Mouse (Mus musculus) Patski (cell line): ENCODE data around the gene Pfkp. TPM values are rescaled to one million over a fixed set of nuclear protein-coding genes. Genes with fewer than 3 reads are reported as not detected.

Source experiments
- ATAC-seq: fragments of 100-300 bp; one replicate; pipeline ENCODE4 v1.8.0; 2021
- CTCF ChIA-PET: fragments of 350-600 bp; sonication (Branson Sonifier 250); formaldehyde crosslinking; loops from one replicate; lab custom pipeline; 2022; ENCODE audit warnings: inconsistent platforms; lab: Charles Lee
- POLR2A ChIA-PET: fragments of 350-600 bp; sonication (Branson Sonifier 250); formaldehyde crosslinking; loops from one replicate; lab custom pipeline; 2022; ENCODE audit warnings: antibody characterized with exemption, inconsistent platforms; lab: Charles Lee
- DNase-seq: peaks from one replicate; pipeline ENCODE4 v3.0.0-alpha.2; 2011; ENCODE audit warnings: low read depth, low spot score
- H3K27me3 ChIP-seq: fragments of 371-371 bp; one replicate; pipeline ENCODE4 v1.5.1; 2021
- CTCF ChIP-seq: fragments of 100-300 bp; IDR thresholded peaks from one replicate; pipeline ENCODE4 v1.5.1; 2021
- in situ Hi-C: fragments of 300-500 bp; cut with MboI; formaldehyde crosslinking; loops from 3 replicates; pipeline ENCODE4 v1.11.1; 2018; ENCODE audit warnings: low pct_unique_long_range_greater_than_20kb, mixed read lengths
- polyA plus RNA-seq: library from polyadenylated mRNA; unstranded; gene quantifications from one replicate; pipeline ENCODE4 v1.2.3, GENCODE M21; 2021

Gene Pfkp
- polyA plus RNA-seq, 1 experiment from 2014 or later: 220 TPM

DNA sequence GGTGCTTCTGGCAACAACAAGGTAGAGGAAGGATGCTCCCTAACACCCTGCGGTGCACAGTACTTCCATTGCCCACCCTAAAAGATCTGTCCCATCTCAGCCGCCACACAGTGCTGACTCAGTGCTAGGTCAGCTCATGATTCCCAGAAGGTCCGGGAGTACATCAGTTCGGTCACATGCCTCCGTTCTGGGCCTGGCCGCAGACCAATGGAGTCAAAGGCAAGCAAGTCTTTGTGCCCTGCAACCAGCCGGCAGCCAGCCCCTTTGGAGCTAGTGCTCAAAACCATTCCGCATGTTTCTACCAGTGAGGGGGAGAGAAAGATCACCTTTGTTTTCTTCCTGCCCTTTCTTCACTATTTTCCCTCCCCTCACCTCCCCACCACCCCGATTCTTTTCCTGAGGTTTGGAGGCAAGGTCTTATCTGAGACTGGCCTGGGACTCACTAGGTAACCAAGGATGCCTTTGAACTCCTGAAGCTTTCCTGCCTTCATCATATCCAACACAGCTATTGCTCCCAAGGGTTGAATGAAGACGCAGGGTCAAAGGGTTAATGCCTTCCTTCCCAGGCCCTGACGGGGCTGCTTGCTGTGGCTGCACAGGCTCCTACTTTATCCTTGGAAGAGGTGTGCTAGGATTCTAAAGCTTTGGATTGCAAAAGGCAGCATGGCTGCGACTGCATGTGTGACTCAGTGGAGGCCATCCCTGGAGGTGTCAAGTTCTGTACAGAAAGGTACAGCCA is 16.6 kb downstream of the Pfkp start:
- TF ChIP-seq CTCF: no peak
- no peak for DNase-seq
- in situ Hi-C loops: loop anchor here (5.0 kb wide), 1 partner anchor 50 kb away; no protein-coding TSS in a partner anchor
- no peak for ATAC-seq
- POLR2A ChIA-PET: no interaction called here
- no peaks in the 10 kb centered on the region for H3K27me3 ChIP-seq
- CTCF ChIA-PET: interaction anchor here (1.0 to 2.1 kb wide), 2 partner anchors 10 to 16 kb away, joined by 4 to 5 read pairs; no protein-coding TSS in a partner anchor

DNA sequence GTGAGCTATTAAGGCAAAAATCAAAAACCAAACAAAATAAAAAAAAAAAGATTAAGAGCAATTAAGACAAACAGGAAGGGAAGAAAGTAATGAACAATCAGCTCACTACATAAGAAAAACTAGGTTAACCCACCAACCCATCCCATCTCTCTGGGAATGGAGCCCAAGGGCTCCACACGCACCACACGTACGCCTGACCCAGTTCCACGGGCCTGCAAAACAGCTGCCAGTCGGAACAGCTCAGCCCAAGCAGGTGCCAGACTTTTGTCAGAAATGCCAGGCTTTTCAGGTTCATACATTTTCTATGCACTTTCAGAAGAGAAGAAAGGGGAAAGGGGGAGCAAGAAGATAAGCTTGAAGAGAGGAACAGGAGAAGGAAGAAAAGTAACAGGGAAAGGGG is 17.9 kb downstream of the Pfkp start:
- POLR2A ChIA-PET: interaction anchor here (1.0 kb wide), 1 partner anchor 17 kb away, joined by 3 read pairs; no protein-coding TSS in a partner anchor
- in situ Hi-C loops: loop anchor here (5.0 kb wide), 1 partner anchor 48 kb away; no protein-coding TSS in a partner anchor
- no peak for DNase-seq
- TF ChIP-seq CTCF: no peak
- CTCF ChIA-PET: no interaction called here
- H3K27me3 ChIP-seq: no peaks in the 10 kb centered on the region
- no peak for ATAC-seq

DNA sequence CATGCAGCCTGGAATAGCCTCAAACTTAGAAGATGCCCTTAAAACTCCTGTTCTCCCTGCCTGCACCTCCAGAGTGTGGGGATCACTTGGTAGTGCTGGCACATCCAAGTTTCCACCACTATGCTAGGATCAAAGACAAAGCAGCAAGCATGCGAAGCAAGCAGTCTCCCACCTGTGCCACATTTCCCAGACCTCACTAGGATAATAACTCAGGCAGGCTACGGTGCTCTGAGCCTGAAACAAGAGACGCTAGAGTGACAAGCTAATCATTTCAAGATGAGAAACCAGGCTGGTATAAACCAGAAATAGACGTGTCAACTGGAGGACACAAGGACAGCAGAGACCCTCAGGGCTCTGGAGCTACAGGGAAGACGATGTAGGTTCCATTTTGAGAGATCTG is 18.6 kb downstream of the Pfkp start:
- in situ Hi-C loops: loop anchor here (5.0 kb wide), 1 partner anchor 48 kb away; no protein-coding TSS in a partner anchor
- ATAC-seq (no peak), DNase-seq (no peak)
- ChIA-PET POLR2A (interaction anchor here (1.0 kb wide), 1 partner anchor 18 kb away, joined by 3 read pairs; no protein-coding TSS in a partner anchor), CTCF (no interaction called here)
- TF ChIP-seq CTCF: no peak
- H3K27me3 ChIP-seq: no peaks in the 10 kb centered on the region

- ATAC-seq (peak; percentile 23), DNase-seq (no peak)
- no peak for TF ChIP-seq CTCF
- in situ Hi-C loops: no loop called here
- no peaks in the 10 kb centered on the region for H3K27me3 ChIP-seq
- ChIA-PET CTCF (interaction anchor here (0.9 to 2.0 kb wide), 2 partner anchors 7 to 14 kb away, joined by 3 to 8 read pairs; no protein-coding TSS in a partner anchor), POLR2A (interaction anchor here (1.0 kb wide), 1 partner anchor 19 kb away, joined by 3 read pairs; no protein-coding TSS in a partner anchor)
Observed at GRCm38 (mm10) chr13:6628998-6629764, 19.4 kb downstream of the Pfkp start.

- CTCF ChIA-PET: interaction anchor here (0.9 to 2.0 kb wide), 4 partner anchors 8 to 62 kb away, joined by 3 to 8 read pairs (median 6); no protein-coding TSS in a partner anchor
- H3K27me3 ChIP-seq: no peaks in the 10 kb centered on the region
- in situ Hi-C loops: no loop called here
- TF ChIP-seq CTCF: no peak
- ATAC-seq (no peak), DNase-seq (no peak)
- POLR2A ChIA-PET: no interaction called here
Observed at GRCm38 (mm10) chr13:6628261-6628660, 20.3 kb downstream of the Pfkp start.

GRCm38 (mm10) chr13:6627352-6627751 is 21.2 kb downstream of the Pfkp start:
- POLR2A ChIA-PET: no interaction called here
- no peak for ATAC-seq
- H3K27me3 ChIP-seq: no peaks in the 10 kb centered on the region
- CTCF ChIA-PET: interaction anchor here (1.5 to 2.0 kb wide), 3 partner anchors 16 to 63 kb away, joined by 4 to 8 read pairs (median 7); no protein-coding TSS in a partner anchor
- in situ Hi-C loops: no loop called here
- DNase-seq: no peak
- peak; percentile 34 for TF ChIP-seq CTCF

- no peak for TF ChIP-seq CTCF
- CTCF ChIA-PET: interaction anchor here (1.5 to 2.0 kb wide), 2 partner anchors 21 to 63 kb away, joined by 4 to 7 read pairs; no protein-coding TSS in a partner anchor
- in situ Hi-C loops: no loop called here
- POLR2A ChIA-PET: no interaction called here
- ATAC-seq (peak; percentile 42), DNase-seq (no peak)
- no peaks in the 10 kb centered on the region for H3K27me3 ChIP-seq
Observed at GRCm38 (mm10) chr13:6626508-6627114, 22.0 kb downstream of the Pfkp start.

GRCm38 (mm10) chr13:6625942-6626341 is 22.6 kb downstream of the Pfkp start:
- in situ Hi-C loops: no loop called here
- DNase-seq: no peak
- ChIA-PET CTCF (no interaction called here), POLR2A (interaction anchor here (1.2 kb wide), 1 partner anchor 23 kb away, joined by 4 read pairs; the partner anchor contains the start of gene Pfkp)
- TF ChIP-seq CTCF: no peak
- peak; percentile 1 for ATAC-seq
- H3K27me3 ChIP-seq: no peaks in the 10 kb centered on the region

DNA sequence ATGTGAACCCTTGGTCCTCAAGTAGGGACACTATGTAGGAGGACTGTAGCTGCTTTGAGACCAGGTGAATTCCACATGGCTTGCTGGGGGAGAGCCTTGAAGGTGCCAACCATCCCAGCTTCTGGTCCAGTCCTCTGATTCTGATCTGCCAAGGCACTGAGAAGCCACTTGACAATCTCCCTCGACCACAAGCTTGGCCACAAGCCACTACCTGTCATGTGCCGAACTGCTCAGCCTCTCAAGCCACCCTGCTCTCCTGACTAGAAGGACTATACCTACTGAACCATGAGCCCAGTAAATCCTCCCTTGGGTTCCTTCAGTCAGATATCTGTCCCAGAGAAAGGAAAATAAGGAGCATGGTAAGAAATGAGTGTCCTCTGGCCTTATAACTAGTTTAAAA is 24.0 kb downstream of the Pfkp start:
- no peak for DNase-seq
- peak; percentile 23 for ATAC-seq
- POLR2A ChIA-PET: interaction anchor here (1.2 kb wide), 1 partner anchor 24 kb away, joined by 4 read pairs; the partner anchor contains the start of gene Pfkp
- CTCF ChIA-PET: interaction anchor here (1.3 to 1.9 kb wide), 3 partner anchors 8 to 14 kb away, joined by 3 to 6 read pairs (median 3); no protein-coding TSS in a partner anchor
- no peaks in the 10 kb centered on the region for H3K27me3 ChIP-seq
- in situ Hi-C loops: no loop called here
- no peak for TF ChIP-seq CTCF

- TF ChIP-seq CTCF: no peak
- CTCF ChIA-PET: interaction anchor here (0.7 to 1.9 kb wide), 4 partner anchors 9 to 14 kb away, joined by 3 to 6 read pairs (median 3); no protein-coding TSS in a partner anchor
- ATAC-seq: peak; percentile 27
- in situ Hi-C loops: no loop called here
- POLR2A ChIA-PET: no interaction called here
- H3K27me3 ChIP-seq: no peaks in the 10 kb centered on the region
- no peak for DNase-seq
Observed at GRCm38 (mm10) chr13:6624121-6624520, 24.5 kb downstream of the Pfkp start.
